Mouse (Mus musculus) telencephalon, adult 2 months (tissue): ENCODE results near the gene Commd6.
"Not testable (repeated sequence)": the region's sequence is repeated elsewhere in the genome, so short reads cannot be mapped to it uniquely, and the experiment has no call there.

Experiments
- DNase-seq: peaks from one replicate; pipeline ENCODE4 v3.0.0-alpha.2; 2011; ENCODE audit warnings: low read depth, low spot score

Gene Commd6

GRCm38 (mm10) chr14:101608519-101609368 lies 31.7 kb downstream of the Commd6 start, which contains the start of gene Tbc1d4:
Gene Tbc1d4 (minus strand): TSS chr14:101609191.
- peak; percentile 40 for DNase-seq

GRCm38 (mm10) chr14:101607631-101608518 lies 32.6 kb downstream of the Commd6 start:
- DNase-seq = no peak

GRCm38 (mm10) chr14:101605843-101606242 lies 34.6 kb downstream of the Commd6 start:
- no peak for DNase-seq

- no peak for DNase-seq
Observed at GRCm38 (mm10) chr14:101602851-101603250, 37.6 kb downstream of the Commd6 start.

- no peak for DNase-seq
Observed at GRCm38 (mm10) chr14:101597096-101597715, 43.3 kb downstream of the Commd6 start.

GRCm38 (mm10) chr14:101596691-101597090 lies 43.8 kb downstream of the Commd6 start:
- no peak for DNase-seq

- no peak for DNase-seq
Observed at GRCm38 (mm10) chr14:101595301-101596080, 45.0 kb downstream of the Commd6 start.

GRCm38 (mm10) chr14:101594001-101594400 lies 46.5 kb downstream of the Commd6 start:
- no peak for DNase-seq

- DNase-seq = no peak
Observed at GRCm38 (mm10) chr14:101593340-101593739, 47.1 kb downstream of the Commd6 start.

- no peak for DNase-seq
Observed at GRCm38 (mm10) chr14:101591101-101591500, 49.4 kb downstream of the Commd6 start.

GRCm38 (mm10) chr14:101588209-101588991 lies 52.1 kb downstream of the Commd6 start:
- not testable (repeated sequence) for DNase-seq

- not testable (repeated sequence) for DNase-seq
Observed at GRCm38 (mm10) chr14:101587366-101588040, 53.0 kb downstream of the Commd6 start.

- DNase-seq = no peak
Observed at GRCm38 (mm10) chr14:101586096-101586495, 54.4 kb downstream of the Commd6 start.
